Mouse (Mus musculus): ENCODE measurements around the gene Plcb2. TPM values are rescaled to one million over a fixed set of nuclear protein-coding genes. Genes with fewer than 3 reads are reported as not detected.
A peak's percentile ranks its signal among the peaks of the same experiment; 100 is the strongest.

Plcb2 gene
- polyA plus RNA-seq, 1 experiment from 2014 or later = 0.44 TPM

GRCm38 (mm10) chr2:118662902-118663803 is 65.1 kb downstream of the Plcb2 start, which contains the start of gene Pak6:
Gene Pak6, plus strand, starts transcription at chr2:118663303.
- Histone ChIP-seq H3K4me3 (ENCODE audit: low read depth, low read length) (peak within 1 kb of the TSS; percentile 47), H3K9ac (ENCODE audit: low read depth, low read length) (peak within 1 kb of the TSS; percentile 73), H3K4me2 (ENCODE audit: low read length) (peak within 1 kb of the TSS; percentile 66), H3K9me3 (replicated peaks; ENCODE audit: control insufficient read depth, low read length, poor library complexity, severe bottlenecking) (no peaks in the 10 kb centered on the region), H3K4me1 (ENCODE audit: control insufficient read depth, insufficient read depth, low read length) (peaks cover 45% of the 10 kb centered on the region), H3K27ac (ENCODE audit: low read length) (peak within 1 kb of the TSS; percentile 81), H3K36me3 (ENCODE audit: control insufficient read depth, insufficient read depth, low read length) (no peaks in the 10 kb centered on the region), H3K27me3 (ENCODE audit: control insufficient read depth, insufficient read depth, low read depth, low read length) (no peaks in the 10 kb centered on the region)
- WGBS = 0% methylated on average over 37 of the region's 37 CpGs
- ATAC-seq = peak; percentile 71

- ATAC-seq = no peak
- no peaks in the 10 kb centered on the region for H3K9me3 ChIP-seq (replicated peaks; ENCODE audit: control insufficient read depth, low read length, poor library complexity, severe bottlenecking)
Measured at GRCm38 (mm10) chr2:118661891-118662290, 66.3 kb downstream of the Plcb2 start.

DNA sequence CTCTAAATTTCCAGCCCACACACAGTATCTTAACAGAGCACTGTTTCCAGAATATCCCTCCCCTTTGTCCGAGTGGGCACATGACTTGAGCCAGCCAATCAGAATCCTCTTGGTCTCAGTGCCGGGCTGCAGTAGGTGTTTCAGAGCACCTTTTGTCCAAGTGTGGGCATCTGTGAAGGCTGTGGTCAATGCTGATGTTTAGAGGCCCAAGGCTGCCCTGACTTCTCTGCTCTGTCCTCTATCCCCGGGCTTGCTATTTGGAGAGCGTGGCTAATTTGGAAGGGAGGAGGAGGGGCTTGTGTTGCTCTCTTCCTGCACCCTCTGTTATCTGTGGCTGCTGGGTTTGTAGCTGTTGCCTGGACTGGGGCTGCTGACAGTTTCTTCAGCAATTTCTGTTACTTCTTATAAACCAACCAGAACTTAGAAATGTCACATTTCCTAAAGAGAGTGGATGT is 68.2 kb downstream of the Plcb2 start:
- Histone ChIP-seq H3K27me3 (ENCODE audit: control insufficient read depth, insufficient read depth, low read depth, low read length) (no peaks in the 10 kb centered on the region), H3K36me3 (ENCODE audit: control insufficient read depth, insufficient read depth, low read length) (no peaks in the 10 kb centered on the region), H3K9ac (ENCODE audit: low read depth, low read length) (peak overlapping the region; percentile 70), H3K27ac (ENCODE audit: low read length) (peak overlapping the region; percentile 84), H3K9me3 (replicated peaks; ENCODE audit: control insufficient read depth, low read length, poor library complexity, severe bottlenecking) (no peaks in the 10 kb centered on the region), H3K4me2 (ENCODE audit: low read length) (peak overlapping the region; percentile 65), H3K4me3 (ENCODE audit: low read depth, low read length) (peak overlapping the region; percentile 33), H3K4me1 (ENCODE audit: control insufficient read depth, insufficient read depth, low read length) (peaks cover 27% of the 10 kb centered on the region)
- WGBS = 0% methylated on average over 4 of the region's 4 CpGs
- peak; percentile 68 for ATAC-seq

More at GRCm38 (mm10) chr2:118661891-118662290, 66.3 kb downstream of the Plcb2 start:
- H3K4me2 ChIP-seq (ENCODE audit: low read length) = no peak overlapping the region
- H3K27ac ChIP-seq (ENCODE audit: low read length) = peak overlapping the region; percentile 81; the same call in 1 of the 2 replicates
- no peak overlapping the region for H3K4me3 ChIP-seq (ENCODE audit: low read depth, low read length)
- WGBS = 82% methylated on average over 9 of the region's 9 CpGs
- no peak overlapping the region for H3K9ac ChIP-seq (ENCODE audit: low read depth, low read length)
- H3K27me3 ChIP-seq (ENCODE audit: control insufficient read depth, insufficient read depth, low read depth, low read length) = no peaks in the 10 kb centered on the region
- H3K36me3 ChIP-seq (ENCODE audit: control insufficient read depth, insufficient read depth, low read length) = no peaks in the 10 kb centered on the region
- H3K4me1 ChIP-seq (ENCODE audit: control insufficient read depth, insufficient read depth, low read length) = peaks cover 42% of the 10 kb centered on the region

DNA sequence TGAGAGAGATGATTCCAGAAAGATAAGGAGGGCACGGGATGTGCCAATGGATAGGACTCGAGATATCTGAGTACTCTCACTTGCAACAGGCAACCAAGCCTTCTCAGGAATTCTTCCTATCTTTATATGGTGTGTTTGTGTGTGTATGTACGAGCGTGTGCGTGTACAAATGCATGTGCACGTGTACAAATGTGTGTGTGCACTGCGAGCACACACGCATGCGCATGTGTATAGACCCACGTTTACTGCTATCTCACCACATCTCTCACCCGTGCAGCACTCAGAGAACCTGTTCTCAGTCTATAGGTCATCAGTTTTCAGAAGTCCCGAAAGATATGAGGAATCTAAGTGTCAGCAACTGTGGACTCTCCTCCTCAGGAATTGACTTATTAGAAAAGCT is 68.7 kb downstream of the Plcb2 start:
- Histone ChIP-seq H3K9me3 (replicated peaks; ENCODE audit: control insufficient read depth, low read length, poor library complexity, severe bottlenecking) (no peaks in the 10 kb centered on the region), H3K4me1 (ENCODE audit: control insufficient read depth, insufficient read depth, low read length) (peaks cover 23% of the 10 kb centered on the region), H3K4me2 (ENCODE audit: low read length) (peak overlapping the region; percentile 65), H3K36me3 (ENCODE audit: control insufficient read depth, insufficient read depth, low read length) (no peaks in the 10 kb centered on the region), H3K27me3 (ENCODE audit: control insufficient read depth, insufficient read depth, low read depth, low read length) (no peaks in the 10 kb centered on the region), H3K27ac (ENCODE audit: low read length) (no peak overlapping the region; the same call in none of the 2 replicates), H3K9ac (ENCODE audit: low read depth, low read length) (no peak overlapping the region; the same call in 1 of the 2 replicates), H3K4me3 (ENCODE audit: low read depth, low read length) (no peak overlapping the region; the same call in 1 of the 2 replicates)
- no peak for ATAC-seq
- 87% methylated on average over 12 of the region's 12 CpGs for WGBS

DNA sequence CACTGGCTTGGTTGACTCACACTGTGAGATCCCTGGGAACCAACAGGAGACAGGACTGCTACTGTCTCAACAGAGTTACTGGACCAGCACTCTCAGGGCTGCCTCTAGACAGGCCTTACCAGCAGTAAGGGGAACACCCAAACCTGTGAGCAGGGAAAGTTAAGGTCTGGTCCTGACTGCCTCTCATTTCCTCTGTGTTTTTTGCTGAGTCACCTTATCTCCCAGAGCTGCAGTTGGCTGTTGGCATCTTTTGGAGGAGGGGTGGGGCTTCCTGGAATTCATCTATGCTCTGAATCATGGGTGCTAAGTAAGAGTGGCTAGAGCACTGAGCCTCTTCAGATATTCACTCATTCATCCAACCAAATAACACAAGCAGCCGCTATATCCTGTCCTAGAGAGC is 69.2 kb downstream of the Plcb2 start:
- Histone ChIP-seq H3K9ac (ENCODE audit: low read depth, low read length) (no peak overlapping the region), H3K4me3 (ENCODE audit: low read depth, low read length) (no peak overlapping the region), H3K36me3 (ENCODE audit: control insufficient read depth, insufficient read depth, low read length) (no peaks in the 10 kb centered on the region), H3K27ac (ENCODE audit: low read length) (no peak overlapping the region), H3K9me3 (replicated peaks; ENCODE audit: control insufficient read depth, low read length, poor library complexity, severe bottlenecking) (no peaks in the 10 kb centered on the region), H3K4me2 (ENCODE audit: low read length) (no peak overlapping the region), H3K4me1 (ENCODE audit: control insufficient read depth, insufficient read depth, low read length) (peaks cover 19% of the 10 kb centered on the region), H3K27me3 (ENCODE audit: control insufficient read depth, insufficient read depth, low read depth, low read length) (no peaks in the 10 kb centered on the region)
- ATAC-seq = no peak
- WGBS = 77% methylated on average over 1 of the region's 1 CpGs

DNA sequence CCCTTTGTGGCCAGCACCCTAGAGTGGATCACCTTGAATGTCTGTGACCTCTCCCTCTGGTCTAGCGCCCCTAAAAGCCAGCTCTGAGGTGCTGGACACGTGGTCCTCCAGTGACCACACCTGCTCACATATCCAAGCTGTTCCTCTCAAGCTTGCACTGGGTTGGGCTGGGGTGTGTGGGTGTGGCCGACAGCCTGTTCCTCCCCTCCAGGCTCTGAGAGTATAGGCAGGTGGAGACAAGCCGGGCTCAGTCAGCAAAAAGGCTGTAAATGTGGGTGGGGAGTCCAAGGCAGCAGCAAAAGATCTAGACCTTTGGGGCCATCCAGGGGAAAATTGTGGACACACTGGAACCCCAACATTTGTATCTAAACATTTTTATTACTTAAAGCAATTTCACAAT is 69.8 kb downstream of the Plcb2 start:
- no peak overlapping the region for H3K4me2 ChIP-seq (ENCODE audit: low read length)
- no peak for ATAC-seq
- no peak overlapping the region for H3K27ac ChIP-seq (ENCODE audit: low read length)
- H3K4me3 ChIP-seq (ENCODE audit: low read depth, low read length) = no peak overlapping the region
- H3K27me3 ChIP-seq (ENCODE audit: control insufficient read depth, insufficient read depth, low read depth, low read length) = no peaks in the 10 kb centered on the region
- H3K9me3 ChIP-seq (replicated peaks; ENCODE audit: control insufficient read depth, low read length, poor library complexity, severe bottlenecking) = no peaks in the 10 kb centered on the region
- peaks cover 17% of the 10 kb centered on the region for H3K4me1 ChIP-seq (ENCODE audit: control insufficient read depth, insufficient read depth, low read length)
- H3K9ac ChIP-seq (ENCODE audit: low read depth, low read length) = no peak overlapping the region
- no peaks in the 10 kb centered on the region for H3K36me3 ChIP-seq (ENCODE audit: control insufficient read depth, insufficient read depth, low read length)
- 43% methylated on average over 4 of the region's 4 CpGs for WGBS

Other genes starting within 250 kb of the Plcb2 start
- gene Srp14, start 248.7 kb downstream of the Plcb2 start, polyA plus RNA-seq (2015; fragmentation: Nextera tagmentation; extraction: Ambion mirVana) = 306 and 312 TPM in 2 replicates
- 1.2 and 2.0 TPM in 2 replicates for gene Bmf, start 178.8 kb downstream of the Plcb2 start, polyA plus RNA-seq (2015; fragmentation: Nextera tagmentation; extraction: Ambion mirVana)
- 7.0 and 8.8 TPM in 2 replicates for gene Bub1b, start 130.2 kb downstream of the Plcb2 start, polyA plus RNA-seq (2015; fragmentation: Nextera tagmentation; extraction: Ambion mirVana)
- gene Pak6, start 65.1 kb downstream of the Plcb2 start, polyA plus RNA-seq (2015; fragmentation: Nextera tagmentation; extraction: Ambion mirVana) = 62.7 and 65.5 TPM in 2 replicates
- gene Ankrd63, start 24.5 kb downstream of the Plcb2 start, polyA plus RNA-seq (2015; fragmentation: Nextera tagmentation; extraction: Ambion mirVana) = not detected in 2 replicates
- gene Inafm2, start 17.3 kb upstream of the Plcb2 start, polyA plus RNA-seq (2015; fragmentation: Nextera tagmentation; extraction: Ambion mirVana) = 17.9 and 18.9 TPM in 2 replicates
- 1.2 and 1.6 TPM in 2 replicates for gene Ccdc9b, start 34.2 kb upstream of the Plcb2 start, polyA plus RNA-seq (2015; fragmentation: Nextera tagmentation; extraction: Ambion mirVana)
- gene Phgr1, start 44.3 kb upstream of the Plcb2 start, polyA plus RNA-seq (2015; fragmentation: Nextera tagmentation; extraction: Ambion mirVana) = not detected in 2 replicates
- 72.3 and 77.0 TPM in 2 replicates for gene Disp2, start 51.3 kb upstream of the Plcb2 start, polyA plus RNA-seq (2015; fragmentation: Nextera tagmentation; extraction: Ambion mirVana)
- 13.8 TPM in 2 replicates for gene Knstrn, start 85.6 kb upstream of the Plcb2 start, polyA plus RNA-seq (2015; fragmentation: Nextera tagmentation; extraction: Ambion mirVana)
- gene Ivd, start 133.5 kb upstream of the Plcb2 start, polyA plus RNA-seq (2015; fragmentation: Nextera tagmentation; extraction: Ambion mirVana) = 38.6 and 46.3 TPM in 2 replicates
- gene Bahd1, start 171.9 kb upstream of the Plcb2 start, polyA plus RNA-seq (2015; fragmentation: Nextera tagmentation; extraction: Ambion mirVana) = 6.4 and 6.9 TPM in 2 replicates
- 4.6 and 4.7 TPM in 2 replicates for gene Chst14, start 198.1 kb upstream of the Plcb2 start, polyA plus RNA-seq (2015; fragmentation: Nextera tagmentation; extraction: Ambion mirVana)